Mouse (Mus musculus) bone marrow, adult 2 months (tissue): ENCODE data around the gene Iglon5.
A peak's percentile ranks its signal among the peaks of the same experiment; 100 is the strongest.

Experiments used
- CTCF ChIP-seq: fragments of 200-500 bp; IDR thresholded peaks from 2 replicates; pipeline ENCODE4 v1.5.1; 2011; ENCODE audit warnings: low read length, control low read depth; ENCODE audit not compliant: control insufficient read depth, insufficient read depth
- POLR2A ChIP-seq: fragments of 200-500 bp; IDR thresholded peaks from 2 replicates; pipeline ENCODE4 v1.6.1; 2011; ENCODE audit warnings: low read depth, mild to moderate bottlenecking, control low read depth, low read length, borderline replicate concordance; ENCODE audit not compliant: control insufficient read depth

DNA sequence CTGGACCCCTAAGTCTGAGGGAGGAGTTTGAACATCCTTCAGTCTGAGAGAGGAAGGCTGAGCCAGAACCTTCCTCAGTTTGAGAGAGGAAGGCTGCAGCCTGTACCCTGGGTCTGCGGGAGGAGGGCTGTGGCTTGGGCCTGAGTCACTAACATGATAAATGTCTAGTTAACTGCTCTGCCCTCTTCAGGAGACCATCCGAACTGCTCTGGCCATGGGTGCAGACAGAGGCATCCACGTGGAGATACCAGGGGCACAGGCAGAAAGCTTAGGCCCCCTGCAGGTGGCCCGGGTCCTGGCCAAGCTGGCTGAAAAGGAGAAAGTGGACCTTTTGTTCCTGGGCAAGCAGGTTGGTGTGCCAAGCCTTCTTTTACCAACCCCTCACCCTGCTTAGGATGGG, 37.3 kb downstream of the Iglon5 start:
- peak; percentile 54 for TF ChIP-seq CTCF
- no peak for TF ChIP-seq POLR2A
